Mouse (Mus musculus) v-Abl transformed pro-B cells (cell line): ENCODE results near the gene Ntsr2.
"Not testable (repeated sequence)": the region's sequence is repeated elsewhere in the genome, so short reads cannot be mapped to it uniquely, and the experiment has no call there.

Experiments used
- in situ Hi-C, 2 experiments: fragments of 400-800 bp; cut with MboI; formaldehyde crosslinking; loops; one replicate each; pipeline ENCODE4 v1.15.1; 2025; ENCODE audit not compliant: unreplicated experiment in 2 of 2

The Ntsr2 gene

GRCm38 (mm10) chr12:16646780-16647409 lies 6.3 kb upstream of the Ntsr2 start:
- in situ Hi-C loops: no loop called here

- in situ Hi-C loops: no loop called here
Measured at GRCm38 (mm10) chr12:16648273-16648672, 4.9 kb upstream of the Ntsr2 start.

DNA sequence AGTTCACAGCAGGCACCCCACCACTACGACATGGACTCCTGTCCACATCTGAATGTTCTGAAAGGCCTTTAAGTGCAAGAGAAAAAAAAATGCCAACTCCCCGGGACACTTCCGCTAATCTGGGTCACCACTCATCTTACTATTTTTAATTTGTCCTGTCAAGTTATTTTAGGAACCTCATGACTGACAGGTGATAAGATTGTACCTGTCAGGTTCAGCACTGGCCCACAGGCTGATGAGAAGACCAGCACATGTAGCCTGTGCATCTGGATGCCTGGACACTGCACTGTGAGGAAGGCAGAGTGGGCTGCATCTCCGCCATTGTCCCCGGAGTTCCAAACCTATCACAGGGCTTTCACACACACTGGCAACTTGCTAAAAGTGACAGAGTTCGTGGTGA lies 3.4 kb upstream of the Ntsr2 start:
- in situ Hi-C loops: no loop called here

GRCm38 (mm10) chr12:16655604-16656003 lies 2.4 kb downstream of the Ntsr2 start:
- in situ Hi-C loops: no loop called here

GRCm38 (mm10) chr12:16656906-16657875 lies 4.0 kb downstream of the Ntsr2 start:
- in situ Hi-C loops: no loop called here

DNA sequence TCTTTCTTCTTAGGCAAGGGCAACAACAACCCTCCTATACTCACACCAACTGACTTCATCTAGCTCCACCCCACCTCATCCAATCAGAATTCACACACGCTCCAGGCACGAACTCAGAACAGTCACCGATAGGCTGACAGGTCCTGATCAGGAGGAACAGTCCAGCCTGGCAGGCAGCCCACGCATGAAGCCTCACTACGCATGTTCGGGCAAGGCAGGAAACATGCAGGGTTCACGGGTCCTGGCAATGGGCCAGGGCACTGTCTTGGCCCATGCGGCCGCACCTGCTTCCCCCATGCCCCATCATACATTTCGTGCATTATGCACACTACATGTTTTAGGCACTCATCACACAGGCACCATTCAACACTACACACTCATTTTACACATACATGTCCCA lies 8.3 kb downstream of the Ntsr2 start:
- in situ Hi-C loops: no loop called here

DNA sequence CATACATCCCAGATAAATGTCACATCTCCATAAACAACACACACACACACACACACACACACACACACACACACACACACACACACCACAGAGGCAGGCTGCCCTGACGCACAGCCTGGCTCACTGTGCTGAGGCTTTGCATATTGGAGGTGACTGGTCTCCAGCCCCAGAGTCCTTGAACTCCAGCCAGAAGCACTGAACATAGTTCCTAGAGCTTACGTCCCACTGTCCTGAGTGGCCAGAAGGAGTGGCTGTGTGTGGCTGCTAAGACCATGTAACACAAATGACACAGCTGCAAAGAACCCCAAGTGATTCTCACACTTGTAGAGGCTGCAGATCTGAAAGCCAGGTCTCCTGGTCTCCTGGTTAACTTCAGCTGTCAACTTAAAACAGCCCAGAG lies 8.8 kb downstream of the Ntsr2 start:
- in situ Hi-C loops: no loop called here

DNA sequence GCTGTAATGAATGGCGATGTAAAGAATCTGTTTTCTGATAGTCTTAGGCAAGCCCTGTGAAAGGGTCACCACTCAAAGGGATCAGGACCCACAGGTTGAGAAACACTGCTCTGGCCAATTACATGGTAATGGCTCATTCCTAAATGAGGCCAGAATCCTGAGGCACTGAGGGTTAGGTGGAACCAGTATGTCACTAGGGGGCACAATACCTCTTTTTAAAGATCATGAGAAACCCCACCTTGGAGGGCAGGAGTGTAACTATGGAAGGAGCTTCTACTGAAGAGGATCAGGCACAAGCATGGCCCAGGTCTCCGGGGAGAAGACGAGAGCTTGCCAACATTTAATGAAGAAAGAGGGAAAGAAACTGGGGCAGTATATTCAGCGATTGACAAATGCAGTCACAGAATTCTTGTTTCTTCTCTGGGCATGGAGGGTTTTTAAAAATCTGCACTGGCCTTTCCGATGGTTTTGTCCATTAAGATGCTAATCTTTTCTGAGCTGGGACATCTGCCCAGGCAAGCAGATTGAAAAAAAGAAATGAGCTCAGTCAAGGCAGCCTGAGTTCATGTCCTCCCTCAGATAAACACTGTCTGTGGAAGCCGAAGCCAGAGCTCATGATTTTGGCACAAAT lies 9.9 kb downstream of the Ntsr2 start:
- in situ Hi-C loops: no loop called here

DNA sequence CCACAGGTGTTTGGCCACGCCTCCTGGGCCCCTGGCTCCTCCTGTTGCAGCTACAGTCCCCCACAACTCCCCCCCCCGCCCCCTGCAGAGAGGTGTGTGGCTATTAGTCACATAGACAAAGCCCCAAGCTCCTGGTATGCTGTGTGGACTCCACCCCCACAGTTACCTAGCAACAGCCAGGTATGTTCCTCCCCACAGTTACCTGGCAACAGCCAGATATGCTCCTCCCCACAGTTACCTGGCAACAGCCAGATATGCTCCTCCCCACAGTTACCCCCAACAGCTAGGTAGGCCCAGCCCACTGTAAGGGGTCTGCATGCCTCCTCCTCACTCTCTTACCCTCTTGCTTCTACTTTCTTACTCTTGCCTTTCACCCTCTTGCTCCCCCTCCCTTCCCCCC lies 11.8 kb downstream of the Ntsr2 start:
- in situ Hi-C loops: no loop called here

GRCm38 (mm10) chr12:16669176-16669575 lies 16.0 kb downstream of the Ntsr2 start:
- in situ Hi-C loops: no loop called here

GRCm38 (mm10) chr12:16672246-16672645 lies 19.1 kb downstream of the Ntsr2 start:
- in situ Hi-C loops: no loop called here

DNA sequence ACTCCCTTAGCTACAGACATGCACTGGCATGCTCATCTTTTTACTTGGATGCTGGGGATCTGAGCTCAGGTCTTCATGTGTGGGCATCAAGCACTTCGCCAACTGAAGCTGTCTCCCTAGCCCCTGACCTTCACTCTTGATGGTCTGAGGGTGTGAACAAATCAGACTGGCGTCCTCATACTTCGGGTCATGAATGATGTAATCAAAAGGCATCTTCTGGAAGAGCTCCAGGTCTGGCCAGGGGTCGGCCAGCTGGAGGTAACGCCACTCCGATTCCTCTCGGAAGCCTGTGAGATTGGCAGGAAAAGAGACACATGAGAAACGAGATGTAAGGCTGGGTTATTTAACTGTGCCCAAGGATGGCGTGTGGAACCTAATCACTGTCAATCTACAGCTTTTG lies 37.4 kb downstream of the Ntsr2 start:
- in situ Hi-C loops: no loop called here

DNA sequence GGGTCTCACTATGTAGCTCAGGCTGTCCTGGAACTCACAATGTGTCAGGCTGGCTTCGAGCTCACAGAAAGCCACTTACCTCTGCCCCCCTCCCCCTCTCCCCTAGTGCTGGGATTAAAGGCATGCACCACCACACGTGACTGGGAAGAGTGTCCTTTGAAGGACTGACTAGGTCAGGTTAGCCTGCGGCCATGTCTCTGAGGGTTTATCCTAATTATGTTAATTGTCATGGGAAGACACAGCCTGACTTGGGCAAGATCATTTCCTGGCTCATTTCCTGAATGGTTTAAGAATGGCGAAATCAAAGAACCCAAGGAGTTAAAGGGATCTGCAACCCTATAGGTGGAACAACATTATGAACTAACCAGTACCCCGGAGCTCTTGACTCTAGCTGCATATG lies 41.6 kb downstream of the Ntsr2 start:
- in situ Hi-C loops: no loop called here

DNA sequence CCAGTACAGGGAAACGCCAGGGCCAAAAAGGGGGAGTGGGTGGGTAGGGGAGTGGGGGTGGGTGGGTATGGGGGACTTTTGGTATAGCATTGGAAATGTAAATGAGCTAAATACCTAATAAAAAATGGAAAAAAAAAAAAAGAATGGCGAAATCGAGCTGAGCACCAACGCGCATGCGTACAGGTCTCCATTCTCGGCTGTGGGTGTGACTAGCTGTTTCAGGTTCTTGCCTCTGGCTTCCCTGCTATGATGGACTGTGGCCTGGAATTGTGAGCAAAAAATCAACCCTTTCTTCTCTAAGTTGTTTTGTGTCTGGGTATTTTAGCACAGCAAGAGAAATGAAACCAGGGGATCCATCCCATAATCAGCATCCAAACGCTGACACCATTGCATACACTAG lies 42.1 kb downstream of the Ntsr2 start:
- in situ Hi-C loops: not testable (repeated sequence)

DNA sequence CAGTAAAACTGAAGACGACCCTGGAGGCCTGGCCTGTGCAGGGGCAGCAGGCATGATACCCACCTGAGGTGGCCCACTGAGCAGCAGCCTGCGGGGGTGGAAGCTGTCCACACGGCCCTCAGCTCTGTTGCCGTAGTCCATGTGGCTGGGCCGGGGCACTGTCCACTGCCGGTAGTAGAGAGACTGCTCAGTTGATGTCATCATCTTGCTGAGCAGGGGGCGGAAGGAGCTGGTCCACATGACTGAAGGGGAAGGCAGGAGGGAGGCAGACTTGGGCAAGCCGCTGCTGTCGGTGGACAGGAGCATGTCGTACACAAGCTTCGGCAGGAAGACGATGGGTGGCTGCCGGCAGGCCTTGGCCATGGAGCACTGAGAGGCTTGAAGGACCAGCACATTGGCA lies 43.0 kb downstream of the Ntsr2 start:
- in situ Hi-C loops: no loop called here

DNA sequence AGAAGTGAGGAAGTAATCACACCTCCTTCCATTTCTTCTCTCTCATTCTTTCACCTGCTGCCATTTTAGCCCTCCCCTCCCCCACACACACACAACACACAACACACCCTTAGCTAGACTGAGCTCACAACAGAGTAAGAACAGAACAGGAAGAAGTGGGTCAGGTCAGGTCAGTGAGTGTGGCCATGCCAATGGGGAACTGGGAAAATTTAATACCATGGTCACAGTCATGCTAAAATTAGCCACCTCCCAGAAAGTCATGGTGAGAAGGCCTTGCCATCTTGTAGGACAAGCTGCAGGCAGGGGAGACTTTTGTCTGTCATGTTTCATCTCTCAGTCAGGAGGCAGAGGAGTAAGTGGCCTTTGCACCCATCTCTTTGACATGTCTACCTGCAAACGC lies 45.5 kb downstream of the Ntsr2 start:
- in situ Hi-C loops: no loop called here
